Mouse (Mus musculus): ENCODE results near the gene Pkd2l1.

DNA sequence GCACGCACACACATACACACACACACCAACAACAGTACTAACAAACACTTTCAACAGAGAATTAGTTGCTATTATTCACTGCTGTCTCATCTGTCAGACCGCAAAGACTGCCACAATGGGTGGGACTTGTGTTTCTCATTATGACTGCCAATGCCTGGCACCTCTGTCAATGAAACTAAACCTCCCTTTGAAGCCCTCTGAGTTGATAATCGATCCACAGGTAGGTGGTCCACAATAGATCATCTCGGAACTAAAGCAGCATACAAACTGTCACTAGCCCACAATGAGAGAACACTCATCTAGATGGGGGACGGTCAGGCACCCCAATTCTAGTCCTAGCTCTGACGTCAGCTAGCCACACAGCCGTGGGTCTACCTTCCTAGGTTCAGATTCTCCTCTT, 71.1 kb downstream of the Pkd2l1 start:
- TF ChIP-seq GATA1 (IDR thresholded peaks at IDR 0.05; ENCODE audit: low read length) (no peak), TAL1 (IDR thresholded peaks at IDR 0.05; ENCODE audit: low read length) (no peak)

Measured in erythroblast, embryonic 14.5 days (primary cell).